Mouse (Mus musculus) gastrocnemius, postnatal 14 days (tissue): ENCODE results near the gene Bri3. TPM values are rescaled to one million over a fixed set of nuclear protein-coding genes. Genes with fewer than 3 reads are reported as not detected.

Experiments used
- DNase-seq: peaks from one replicate; pipeline ENCODE4 v3.0.0; 2021; ENCODE audit warnings: mixed read lengths
- intact Hi-C: fragments of 180-260 bp; cut with DNase I; formaldehyde crosslinking; loops from one replicate; pipeline ENCODE4 v1.15.1; 2025; ENCODE audit warnings: low total_unique reads
- total RNA-seq, 2 experiments: library from RNA; stranded (reverse); gene quantifications; 2 replicates each; pipeline ENCODE4 v1.2.3; 2021

Gene Bri3
- total RNA-seq, 2 experiments from 2014 or later, result 39.1 to 39.7 TPM

- no peak for DNase-seq
- intact Hi-C loops, result no loop called here
Observed at GRCm38 (mm10) chr5:144230216-144230615, 14.0 kb upstream of the Bri3 start.

- no peak for DNase-seq
- intact Hi-C loops, result no loop called here
Observed at GRCm38 (mm10) chr5:144231410-144231809, 12.8 kb upstream of the Bri3 start.

DNA sequence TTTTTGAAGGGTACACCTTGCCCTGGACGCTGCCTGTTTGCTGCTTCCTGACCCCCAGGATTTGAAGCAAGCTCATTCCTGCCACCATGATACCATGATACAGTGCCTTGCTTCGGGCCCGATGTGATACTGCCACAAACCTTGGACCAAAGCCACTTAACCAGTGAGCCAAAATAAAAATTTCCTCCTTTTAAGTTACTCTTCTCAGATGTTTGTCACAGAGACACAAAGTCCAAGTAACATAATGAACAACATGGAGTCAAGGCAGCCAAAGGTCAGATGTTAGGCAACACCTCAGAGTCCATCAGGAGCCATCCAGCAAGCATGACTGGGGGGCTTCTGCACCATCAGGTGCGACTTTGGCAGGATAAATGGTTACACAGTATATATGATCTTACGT lies 11.7 kb upstream of the Bri3 start:
- intact Hi-C loops, result no loop called here
- no peak for DNase-seq

DNA sequence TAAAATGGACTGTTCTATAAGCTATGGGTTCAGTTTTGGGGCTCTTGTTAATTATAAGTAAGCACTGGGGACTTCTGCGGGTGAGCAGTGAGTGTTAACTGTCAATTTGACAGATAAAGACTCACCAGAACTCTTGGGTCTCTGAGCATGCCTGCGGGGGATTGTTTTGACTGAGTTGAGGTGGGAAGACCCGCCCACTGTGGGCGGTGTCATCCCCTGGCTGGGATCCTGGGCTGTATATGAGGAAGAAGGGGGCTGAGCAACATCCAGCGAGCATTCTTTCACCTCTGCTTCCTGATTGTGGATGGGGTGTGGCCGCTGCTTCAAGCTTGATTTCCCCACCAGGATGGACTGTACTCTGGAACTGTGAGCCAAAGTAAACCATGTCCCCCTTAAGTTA lies 10.0 kb upstream of the Bri3 start:
- intact Hi-C loops, result no loop called here
- DNase-seq, result no peak

DNA sequence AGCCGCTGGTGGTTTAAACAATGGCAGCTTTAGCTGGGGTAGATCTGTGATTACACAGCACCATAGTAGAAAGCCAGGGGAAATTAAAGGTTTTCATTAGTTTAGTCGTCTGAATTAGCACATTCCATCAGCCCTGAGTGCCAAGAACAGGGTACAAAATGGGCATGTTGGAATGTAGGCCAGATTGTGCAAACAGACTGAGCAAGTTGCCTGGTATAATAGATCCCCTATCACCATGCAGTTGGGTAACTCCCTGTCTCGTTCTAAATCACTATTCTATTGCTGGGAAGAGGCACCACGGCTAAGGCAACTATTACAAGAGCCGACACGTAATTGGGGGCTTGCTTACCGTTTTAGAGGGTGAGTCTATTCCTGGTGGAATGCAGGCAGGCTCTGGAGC lies 9.5 kb upstream of the Bri3 start:
- intact Hi-C loops, result no loop called here
- DNase-seq, result no peak

DNA sequence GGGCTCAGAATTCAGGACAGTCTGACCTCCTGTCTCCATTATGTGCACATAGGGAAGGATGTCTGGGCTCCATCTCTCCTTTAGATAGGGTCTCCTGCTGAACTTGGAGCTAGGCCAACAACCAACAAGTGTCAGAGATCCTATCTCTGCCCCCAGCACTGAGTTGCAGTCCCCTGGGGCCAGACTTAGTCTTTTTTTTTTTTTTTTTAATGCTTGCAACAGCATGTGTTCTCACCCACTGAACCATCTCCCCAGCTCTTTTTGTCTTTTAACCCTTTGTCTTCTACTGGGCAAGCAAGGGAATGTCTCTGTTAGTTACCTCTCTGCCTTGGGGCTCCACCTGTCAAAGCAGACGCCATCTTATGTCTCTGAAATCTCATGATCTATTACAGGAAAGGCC lies 5.3 kb upstream of the Bri3 start:
- no peak for DNase-seq
- intact Hi-C loops, result no loop called here

GRCm38 (mm10) chr5:144245592-144245991 lies 1.4 kb downstream of the Bri3 start:
- no peak for DNase-seq
- intact Hi-C loops, result no loop called here

DNA sequence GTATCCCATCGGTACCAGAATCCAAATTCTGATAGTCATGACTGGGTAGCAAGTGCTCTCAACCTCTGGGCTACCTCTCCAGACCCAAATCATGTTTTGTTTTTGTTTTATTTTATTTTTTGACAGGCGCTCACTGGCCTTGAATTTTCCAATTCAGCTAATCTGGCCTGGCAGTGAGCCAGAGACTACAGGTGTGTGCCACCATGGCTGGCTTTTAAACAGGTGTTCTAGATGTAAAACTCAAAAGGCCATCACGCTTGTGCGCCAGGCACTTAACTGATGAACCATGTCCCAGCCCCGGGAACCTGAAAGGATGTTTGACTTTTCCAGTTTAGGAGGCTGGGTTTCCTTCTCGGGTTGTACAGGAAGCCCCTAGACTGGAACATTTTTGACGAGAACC lies 2.4 kb downstream of the Bri3 start:
- DNase-seq, result no peak
- intact Hi-C loops, result no loop called here

GRCm38 (mm10) chr5:144247307-144247706 lies 3.1 kb downstream of the Bri3 start:
- DNase-seq, result no peak
- intact Hi-C loops, result no loop called here

DNA sequence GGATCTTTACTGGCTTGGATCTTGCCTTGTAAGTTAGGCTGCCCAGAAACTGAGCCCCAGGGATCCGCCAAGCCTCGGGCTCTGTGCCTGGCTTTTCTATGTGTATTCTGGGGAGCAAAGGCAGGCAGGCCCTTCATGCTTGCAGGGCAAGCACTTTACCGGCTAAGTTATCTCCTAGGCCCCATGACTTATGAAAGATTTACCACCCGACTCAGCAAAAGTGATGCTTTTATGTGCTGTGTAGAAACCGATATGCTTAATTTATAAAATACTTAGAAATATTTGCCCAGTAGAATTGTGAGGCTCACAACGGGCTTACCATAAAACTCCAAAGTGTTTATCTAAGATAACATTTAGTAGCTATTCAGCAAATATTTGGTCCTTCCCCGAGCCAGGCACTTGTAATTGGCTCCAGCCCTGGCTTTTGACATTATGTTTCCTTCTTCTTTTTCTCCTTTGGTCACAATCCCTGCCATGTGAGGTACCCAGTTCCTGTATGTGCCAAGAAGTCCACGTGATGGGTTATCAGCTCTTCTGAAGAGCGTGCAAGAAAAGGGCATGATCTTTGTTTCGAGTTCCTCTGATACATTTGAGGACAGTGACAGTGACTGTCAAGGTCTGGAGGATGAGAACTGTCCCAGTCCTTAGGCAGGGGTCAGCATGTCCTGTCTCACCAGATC lies 3.8 kb downstream of the Bri3 start:
- no peak for DNase-seq
- intact Hi-C loops, result no loop called here

DNA sequence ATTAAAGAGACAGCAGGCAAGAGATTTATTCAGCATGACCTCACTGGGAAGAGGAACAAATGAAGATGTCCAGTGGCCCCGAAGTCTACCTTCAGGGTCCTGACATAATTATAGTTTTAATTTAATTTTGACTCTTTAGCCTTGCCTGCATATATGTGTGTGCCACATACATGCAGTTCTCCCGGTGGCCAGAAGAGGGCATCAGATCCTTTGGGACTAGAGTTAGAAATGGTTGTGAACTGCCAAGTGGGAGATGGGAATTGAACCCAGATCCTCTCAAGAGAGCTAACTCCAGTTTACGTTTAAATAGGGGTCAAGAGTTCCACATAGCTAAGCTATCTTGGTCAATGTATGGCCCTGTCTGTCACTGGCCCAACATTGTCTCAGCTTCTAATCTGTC lies 5.6 kb downstream of the Bri3 start:
- no peak for DNase-seq
- intact Hi-C loops, result no loop called here

DNA sequence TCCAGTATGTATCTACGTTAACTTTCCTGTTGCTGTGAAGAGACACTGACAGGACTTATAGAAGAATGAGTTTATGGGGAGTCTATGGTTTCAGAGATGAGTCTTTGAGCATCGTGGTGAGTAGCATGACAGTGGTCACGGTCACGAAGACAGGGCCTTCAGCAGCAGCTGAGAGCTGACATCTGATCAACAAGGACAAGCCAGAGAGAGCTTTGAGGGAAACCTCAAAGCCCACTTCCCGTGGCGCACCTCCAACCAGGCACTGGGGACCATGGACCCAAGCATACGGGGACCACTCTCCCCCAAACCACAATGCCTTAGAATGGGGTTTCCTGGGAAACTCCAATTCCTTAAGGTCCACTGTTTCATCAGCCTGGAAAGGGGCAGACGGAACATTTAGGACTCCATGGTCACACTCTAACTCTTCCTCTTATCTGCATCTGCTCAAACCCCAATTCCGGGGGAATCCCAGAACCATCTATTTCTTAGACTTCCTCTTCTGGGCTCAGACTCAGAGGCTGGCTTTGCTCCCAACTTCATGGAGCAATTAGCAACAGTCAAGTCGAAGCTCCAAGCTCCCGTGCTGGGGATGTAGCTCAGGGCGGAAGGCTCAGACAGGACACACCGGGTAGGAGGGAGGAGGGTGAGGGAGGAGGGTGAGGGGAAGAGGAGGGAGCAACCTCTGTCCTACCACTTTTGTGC lies 7.8 kb downstream of the Bri3 start:
- no peak for DNase-seq
- intact Hi-C loops, result no loop called here

- no peak for DNase-seq
- intact Hi-C loops, result no loop called here
Observed at GRCm38 (mm10) chr5:144253212-144253611, 9.0 kb downstream of the Bri3 start.

DNA sequence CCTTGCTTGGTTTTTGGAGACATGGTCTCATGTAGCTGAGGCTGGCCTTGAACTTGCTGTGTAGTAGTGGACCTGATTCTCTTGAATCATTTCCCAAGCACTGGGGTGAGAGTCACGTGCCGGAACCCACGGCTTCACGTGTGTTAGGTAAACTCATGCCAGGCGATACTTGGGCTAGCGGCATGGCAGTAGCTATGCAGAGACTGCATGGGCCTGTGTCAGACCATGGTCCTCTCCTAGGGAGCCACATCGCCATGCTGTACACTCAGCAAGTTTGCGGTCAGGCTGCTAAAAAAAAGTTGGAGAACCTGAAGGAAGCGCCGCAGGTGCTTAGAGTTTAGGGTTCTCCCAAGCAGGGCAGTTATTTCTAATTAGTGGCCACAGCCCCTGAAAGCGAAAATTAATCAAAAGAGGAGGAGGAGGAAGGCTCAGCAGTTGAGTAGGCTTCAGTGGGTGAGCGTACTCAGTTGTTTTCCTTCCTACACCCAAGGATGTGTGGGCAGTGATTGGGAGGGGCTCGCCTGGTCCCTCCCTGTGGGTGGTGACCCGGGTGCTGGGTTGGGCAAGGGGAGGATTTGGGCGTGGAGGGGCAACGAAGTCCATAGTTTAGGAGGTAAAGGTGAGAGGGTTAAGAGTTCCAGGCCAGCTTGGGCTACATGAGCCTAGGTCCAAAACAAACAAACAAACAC lies 10.0 kb downstream of the Bri3 start:
- intact Hi-C loops, result no loop called here

GRCm38 (mm10) chr5:144254811-144255631 lies 10.8 kb downstream of the Bri3 start:
- intact Hi-C loops, result no loop called here
- DNase-seq, result peak; percentile 86

More for the DNA sequence above, 10.0 kb downstream of the Bri3 start:
- DNase-seq, result peak; percentile 60

DNA sequence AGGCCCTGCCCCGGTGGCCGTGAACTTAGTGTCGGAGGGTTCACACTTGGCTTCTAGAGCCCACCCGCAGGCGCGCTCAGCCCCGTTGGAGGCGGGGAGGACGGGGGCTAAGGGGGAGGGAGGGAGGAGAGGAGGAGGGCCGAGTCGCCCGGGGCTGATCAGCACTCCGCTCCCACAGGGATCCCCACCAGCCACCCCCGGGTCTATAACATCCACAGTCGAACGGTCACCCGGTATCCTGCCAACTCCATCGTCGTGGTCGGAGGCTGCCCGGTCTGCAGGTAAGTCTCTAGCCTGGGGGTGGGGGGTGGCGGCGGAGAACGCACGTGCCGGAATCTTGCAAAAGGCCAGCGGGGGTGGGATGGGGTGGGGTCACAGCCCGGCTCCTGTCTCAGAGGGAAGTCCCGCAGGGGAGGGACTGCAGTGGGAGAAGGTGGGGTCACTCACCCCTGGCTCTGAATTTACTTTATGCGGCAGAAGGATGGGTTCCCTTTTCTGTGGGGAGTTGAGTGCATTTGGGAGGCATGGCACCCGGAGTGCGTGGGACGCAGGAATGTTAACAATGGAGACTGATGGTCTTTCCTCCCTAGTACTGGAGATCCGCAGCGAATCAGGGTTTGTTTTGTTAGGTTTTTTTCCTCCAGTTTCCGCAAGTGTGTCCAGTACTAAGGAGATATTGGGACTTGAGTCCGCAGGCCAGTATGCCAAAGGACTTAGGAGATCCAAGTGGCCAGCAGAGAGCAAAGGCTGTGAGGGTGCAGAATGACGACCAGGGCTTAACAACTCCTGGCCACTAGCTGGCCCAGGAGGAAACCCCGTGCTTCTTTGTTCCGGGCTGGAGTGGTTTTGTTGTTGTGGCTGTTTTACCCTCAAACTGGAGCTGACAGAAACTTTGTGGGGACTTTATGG lies 11.6 kb downstream of the Bri3 start:
- peak; percentile 50 for DNase-seq
- intact Hi-C loops, result no loop called here

DNA sequence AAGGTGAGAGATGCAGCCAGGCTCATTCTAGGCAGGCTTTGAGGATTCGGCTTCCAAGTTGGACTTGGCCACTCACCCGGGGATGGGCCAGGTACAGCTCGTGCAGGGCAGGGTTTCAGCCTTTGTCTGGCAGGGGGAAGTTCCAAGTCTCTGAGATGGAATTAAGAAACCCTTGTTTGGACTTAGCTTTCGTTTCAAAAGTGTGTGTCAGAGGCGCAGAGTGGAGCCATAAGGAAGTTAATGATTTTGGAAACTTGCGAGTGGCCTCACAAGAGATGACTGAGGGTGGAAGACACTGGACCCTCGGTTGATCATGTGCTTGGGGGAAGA lies 12.3 kb downstream of the Bri3 start:
- DNase-seq, result no peak
- intact Hi-C loops, result no loop called here

DNA sequence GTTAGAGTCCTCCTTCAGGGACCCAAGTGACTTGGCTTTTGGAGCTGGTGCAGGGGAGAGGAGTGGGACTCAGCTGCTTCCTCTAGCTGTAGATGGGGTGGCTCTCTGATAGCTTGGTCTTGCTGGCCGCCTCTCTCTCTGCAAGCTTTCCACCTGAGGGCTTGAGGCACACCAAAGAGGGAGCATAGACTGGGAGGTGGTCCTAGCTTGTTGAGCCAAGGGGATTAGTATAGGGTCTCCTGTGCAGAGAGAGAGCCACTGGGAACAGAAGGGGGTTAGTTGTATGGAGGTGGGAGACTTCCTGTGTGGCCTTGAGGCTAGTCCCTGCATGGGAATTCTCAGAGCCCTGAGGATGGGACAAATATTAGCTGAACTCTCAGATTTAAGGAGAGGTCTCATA lies 12.7 kb downstream of the Bri3 start:
- no peak for DNase-seq

GRCm38 (mm10) chr5:144257451-144258110 lies 13.3 kb downstream of the Bri3 start:
- intact Hi-C loops, result no loop called here
- DNase-seq, result no peak

More for the DNA sequence above, 12.7 kb downstream of the Bri3 start:
- intact Hi-C loops, result no loop called here
